Mouse (Mus musculus): ENCODE measurements around the gene Ctdsp2. TPM values are rescaled to one million over a fixed set of nuclear protein-coding genes. Genes with fewer than 3 reads are reported as not detected.
A peak's percentile ranks its signal among the peaks of the same experiment; 100 is the strongest.

Ctdsp2 gene
- polyA plus RNA-seq, 1 experiment: 57.5 TPM

- peaks cover 52% of the 10 kb centered on the region for H3K79me2 ChIP-seq (ENCODE audit: control insufficient read depth, insufficient read depth)
- TF ChIP-seq CTCF (IDR thresholded peaks at IDR 0.05; ENCODE audit: control insufficient read depth, insufficient read depth, insufficient read length): no peak
- no peak for TF ChIP-seq FOSL1 (IDR thresholded peaks at IDR 0.05; ENCODE audit: insufficient read depth, low read length, poor library complexity, severe bottlenecking)
- TF ChIP-seq MYOD1 (IDR thresholded peaks at IDR 0.05; ENCODE audit: control insufficient read depth, insufficient read length, low read depth): peak; percentile 35
- peaks cover 46% of the 10 kb centered on the region for H3K79me3 ChIP-seq (ENCODE audit: low read depth)
- peaks cover 13% of the 10 kb centered on the region for H3K36me3 ChIP-seq (ENCODE audit: control insufficient read depth, insufficient read depth)
- H3K27me3 ChIP-seq (ENCODE audit: control insufficient read depth, insufficient read depth, insufficient read length): no peaks in the 10 kb centered on the region
- H3K4me3 ChIP-seq (ENCODE audit: insufficient read depth, poor library complexity, severe bottlenecking): peak overlapping the region; percentile 85
- peak overlapping the region; percentile 82 for H3ac ChIP-seq (ENCODE audit: control insufficient read depth, insufficient read length, low read depth)
Measured at GRCm38 (mm10) chr10:126979121-126979635, 661 bp downstream of the Ctdsp2 start.

- Histone ChIP-seq H3ac (ENCODE audit: control insufficient read depth, insufficient read length, low read depth) (peak overlapping the region; percentile 82), H3K79me2 (ENCODE audit: control insufficient read depth, insufficient read depth) (peaks cover 57% of the 10 kb centered on the region), H3K79me3 (ENCODE audit: low read depth) (peaks cover 51% of the 10 kb centered on the region), H3K36me3 (ENCODE audit: control insufficient read depth, insufficient read depth) (peaks cover 13% of the 10 kb centered on the region), H3K27me3 (ENCODE audit: control insufficient read depth, insufficient read depth, insufficient read length) (no peaks in the 10 kb centered on the region), H3K4me3 (ENCODE audit: insufficient read depth, poor library complexity, severe bottlenecking) (peak overlapping the region; percentile 85)
- TF ChIP-seq MAX (IDR thresholded peaks at IDR 0.05) (no peak), CTCF (IDR thresholded peaks at IDR 0.05; ENCODE audit: control insufficient read depth, insufficient read depth, insufficient read length) (no peak), MYOD1 (IDR thresholded peaks at IDR 0.05; ENCODE audit: control insufficient read depth, insufficient read length, low read depth) (no peak), USF1 (IDR thresholded peaks at IDR 0.05; ENCODE audit: low read depth) (no peak), MYOG (IDR thresholded peaks at IDR 0.05; ENCODE audit: control insufficient read depth, extremely low read depth, insufficient read length) (no peak), FOSL1 (IDR thresholded peaks at IDR 0.05; ENCODE audit: insufficient read depth, low read length, poor library complexity, severe bottlenecking) (no peak), CEBPB (IDR thresholded peaks at IDR 0.05; ENCODE audit: low read depth) (no peak)
Measured at GRCm38 (mm10) chr10:126979636-126980151, 1.2 kb downstream of the Ctdsp2 start.

- Histone ChIP-seq H3K27me3 (ENCODE audit: control insufficient read depth, insufficient read depth, insufficient read length) (no peaks in the 10 kb centered on the region), H3K36me3 (ENCODE audit: control insufficient read depth, insufficient read depth) (peaks cover 13% of the 10 kb centered on the region), H3K79me3 (ENCODE audit: low read depth) (peaks cover 58% of the 10 kb centered on the region), H3K4me3 (ENCODE audit: insufficient read depth, poor library complexity, severe bottlenecking) (peak overlapping the region; percentile 85), H3ac (ENCODE audit: control insufficient read depth, insufficient read length, low read depth) (peak overlapping the region; percentile 82), H3K79me2 (ENCODE audit: control insufficient read depth, insufficient read depth) (peaks cover 64% of the 10 kb centered on the region)
- TF ChIP-seq MYOG (IDR thresholded peaks at IDR 0.05; ENCODE audit: control insufficient read depth, extremely low read depth, insufficient read length): no peak
- TF ChIP-seq MYOD1 (IDR thresholded peaks at IDR 0.05; ENCODE audit: control insufficient read depth, insufficient read length, low read depth): no peak
- no peak for TF ChIP-seq FOSL1 (IDR thresholded peaks at IDR 0.05; ENCODE audit: insufficient read depth, low read length, poor library complexity, severe bottlenecking)
- no peak for TF ChIP-seq USF1 (IDR thresholded peaks at IDR 0.05; ENCODE audit: low read depth)
- TF ChIP-seq CTCF (IDR thresholded peaks at IDR 0.05; ENCODE audit: control insufficient read depth, insufficient read depth, insufficient read length): no peak
- TF ChIP-seq MAX (IDR thresholded peaks at IDR 0.05): no peak
- TF ChIP-seq CEBPB (IDR thresholded peaks at IDR 0.05; ENCODE audit: low read depth): no peak
Measured at GRCm38 (mm10) chr10:126980221-126980932, 1.9 kb downstream of the Ctdsp2 start.

GRCm38 (mm10) chr10:126980933-126981530 is 2.5 kb downstream of the Ctdsp2 start:
- TF ChIP-seq MYOD1 (IDR thresholded peaks at IDR 0.05; ENCODE audit: control insufficient read depth, insufficient read length, low read depth): peak; percentile 92
- no peak for TF ChIP-seq MAX (IDR thresholded peaks at IDR 0.05)
- H3K27me3 ChIP-seq (ENCODE audit: control insufficient read depth, insufficient read depth, insufficient read length): no peaks in the 10 kb centered on the region
- peaks cover 70% of the 10 kb centered on the region for H3K79me2 ChIP-seq (ENCODE audit: control insufficient read depth, insufficient read depth)
- peak overlapping the region; percentile 85 for H3K4me3 ChIP-seq (ENCODE audit: insufficient read depth, poor library complexity, severe bottlenecking)
- H3K79me3 ChIP-seq (ENCODE audit: low read depth): peaks cover 63% of the 10 kb centered on the region
- peak overlapping the region; percentile 82 for H3ac ChIP-seq (ENCODE audit: control insufficient read depth, insufficient read length, low read depth)
- H3K36me3 ChIP-seq (ENCODE audit: control insufficient read depth, insufficient read depth): peaks cover 13% of the 10 kb centered on the region

- Histone ChIP-seq H3K4me3 (ENCODE audit: insufficient read depth, poor library complexity, severe bottlenecking) (no peak overlapping the region), H3K36me3 (ENCODE audit: control insufficient read depth, insufficient read depth) (peaks cover 13% of the 10 kb centered on the region), H3K79me3 (ENCODE audit: low read depth) (peaks cover 69% of the 10 kb centered on the region), H3K79me2 (ENCODE audit: control insufficient read depth, insufficient read depth) (peaks cover 77% of the 10 kb centered on the region), H3ac (ENCODE audit: control insufficient read depth, insufficient read length, low read depth) (no peak overlapping the region), H3K27me3 (ENCODE audit: control insufficient read depth, insufficient read depth, insufficient read length) (no peaks in the 10 kb centered on the region)
- TF ChIP-seq USF1 (IDR thresholded peaks at IDR 0.05; ENCODE audit: low read depth) (no peak), MAX (IDR thresholded peaks at IDR 0.05) (no peak), FOSL1 (IDR thresholded peaks at IDR 0.05; ENCODE audit: insufficient read depth, low read length, poor library complexity, severe bottlenecking) (no peak), CTCF (IDR thresholded peaks at IDR 0.05; ENCODE audit: control insufficient read depth, insufficient read depth, insufficient read length) (no peak), CEBPB (IDR thresholded peaks at IDR 0.05; ENCODE audit: low read depth) (no peak), MYOG (IDR thresholded peaks at IDR 0.05; ENCODE audit: control insufficient read depth, extremely low read depth, insufficient read length) (no peak), MYOD1 (IDR thresholded peaks at IDR 0.05; ENCODE audit: control insufficient read depth, insufficient read length, low read depth) (no peak)
Measured at GRCm38 (mm10) chr10:126981746-126982145, 3.2 kb downstream of the Ctdsp2 start.
